Mouse (Mus musculus): ENCODE results near the gene Golgb1. TPM values are rescaled to one million over a fixed set of nuclear protein-coding genes. Genes with fewer than 3 reads are reported as not detected.

Gene Golgb1
- polyA plus RNA-seq, 1 experiment from 2014 or later, result 123 TPM

DNA sequence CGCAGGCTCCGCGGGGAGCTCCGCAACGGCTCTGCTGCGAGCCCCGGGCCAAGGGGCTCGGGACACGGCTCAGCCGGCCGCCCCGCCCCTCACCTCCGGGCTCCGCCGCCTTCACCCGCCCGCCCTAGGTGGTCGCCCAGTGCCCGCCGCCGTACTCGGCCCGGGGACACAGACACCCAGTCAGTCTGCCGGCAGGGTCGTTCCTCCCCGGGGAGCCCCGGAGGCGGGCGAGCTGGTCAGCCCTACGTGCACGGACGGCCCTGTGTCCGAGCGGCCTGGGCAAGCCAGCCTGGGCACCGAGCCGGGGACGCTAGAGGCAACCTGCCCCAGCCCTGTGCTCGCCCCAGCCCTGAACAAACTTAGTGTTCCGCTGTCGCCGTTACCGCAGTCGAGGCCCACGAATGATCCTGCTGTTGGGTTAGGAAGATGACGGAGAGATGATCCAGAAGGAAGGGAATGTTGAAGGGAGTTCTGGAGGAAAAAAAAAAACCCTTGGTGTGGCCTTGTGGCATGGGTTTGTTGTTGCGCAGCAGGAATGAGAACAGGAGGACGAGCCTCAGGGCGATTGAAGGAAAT, 424 bp downstream of the Golgb1 start:
- H3K36me3 ChIP-seq (ENCODE audit: control insufficient read depth, insufficient read depth, low read length), result peaks cover 9% of the 10 kb centered on the region
- peaks cover 5% of the 10 kb centered on the region; the same call in 1 of the 2 replicates for H3K4me1 ChIP-seq (ENCODE audit: control insufficient read depth, insufficient read depth, low read length)
- peak overlapping the region; percentile 91 for H3K4me3 ChIP-seq (ENCODE audit: low read depth, low read length)
- H3K4me2 ChIP-seq (replicated peaks; ENCODE audit: low read depth, low read length), result peak overlapping the region; percentile 52
- ATAC-seq (ENCODE audit: insufficient number of reproducible peaks, insufficient read depth, low FRiP score, low read depth), result no peak
- H3K27ac ChIP-seq (ENCODE audit: low read length), result peak overlapping the region; percentile 64
- peak overlapping the region; percentile 71 for H3K9ac ChIP-seq (replicated peaks; ENCODE audit: low read depth, low read length)
- no peaks in the 10 kb centered on the region for H3K27me3 ChIP-seq (ENCODE audit: control insufficient read depth, insufficient read depth, low read length)
- WGBS, result under 1% methylated on average over 48 of the region's 48 CpGs
- no peaks in the 10 kb centered on the region for H3K9me3 ChIP-seq (ENCODE audit: control insufficient read depth, low read depth, low read length)

DNA sequence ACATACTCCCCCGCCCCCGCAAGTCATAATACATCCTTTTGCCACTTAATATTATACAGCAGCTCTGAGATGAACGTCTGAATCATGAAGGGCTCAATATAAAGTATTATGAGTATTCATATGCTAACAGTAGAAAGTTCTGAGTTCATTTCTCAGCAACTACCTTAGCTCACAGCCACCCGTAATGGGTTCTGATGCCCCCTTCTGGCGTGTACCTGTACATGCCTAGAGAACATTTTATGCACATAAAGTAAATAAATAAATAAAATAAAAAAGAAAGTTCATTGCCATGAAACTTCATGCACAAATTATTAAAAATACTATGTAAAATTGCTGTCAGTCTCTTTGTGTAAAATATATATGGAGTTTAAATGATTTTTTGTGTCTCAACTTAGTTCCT, 2.4 kb downstream of the Golgb1 start:
- no peak overlapping the region for H3K27ac ChIP-seq (ENCODE audit: low read length)
- H3K9ac ChIP-seq (replicated peaks; ENCODE audit: low read depth, low read length), result no peak overlapping the region
- no peaks in the 10 kb centered on the region for H3K9me3 ChIP-seq (ENCODE audit: control insufficient read depth, low read depth, low read length)
- H3K4me3 ChIP-seq (ENCODE audit: low read depth, low read length), result no peak overlapping the region
- peaks cover 4% of the 10 kb centered on the region for H3K36me3 ChIP-seq (ENCODE audit: control insufficient read depth, insufficient read depth, low read length)
- H3K4me2 ChIP-seq (replicated peaks; ENCODE audit: low read depth, low read length), result no peak overlapping the region
- peaks cover 5% of the 10 kb centered on the region; the same call in 1 of the 2 replicates for H3K4me1 ChIP-seq (ENCODE audit: control insufficient read depth, insufficient read depth, low read length)
- WGBS, result 76% methylated on average over 5 of the region's 5 CpGs
- no peak for ATAC-seq (ENCODE audit: insufficient number of reproducible peaks, insufficient read depth, low FRiP score, low read depth)
- H3K27me3 ChIP-seq (ENCODE audit: control insufficient read depth, insufficient read depth, low read length), result no peaks in the 10 kb centered on the region

DNA sequence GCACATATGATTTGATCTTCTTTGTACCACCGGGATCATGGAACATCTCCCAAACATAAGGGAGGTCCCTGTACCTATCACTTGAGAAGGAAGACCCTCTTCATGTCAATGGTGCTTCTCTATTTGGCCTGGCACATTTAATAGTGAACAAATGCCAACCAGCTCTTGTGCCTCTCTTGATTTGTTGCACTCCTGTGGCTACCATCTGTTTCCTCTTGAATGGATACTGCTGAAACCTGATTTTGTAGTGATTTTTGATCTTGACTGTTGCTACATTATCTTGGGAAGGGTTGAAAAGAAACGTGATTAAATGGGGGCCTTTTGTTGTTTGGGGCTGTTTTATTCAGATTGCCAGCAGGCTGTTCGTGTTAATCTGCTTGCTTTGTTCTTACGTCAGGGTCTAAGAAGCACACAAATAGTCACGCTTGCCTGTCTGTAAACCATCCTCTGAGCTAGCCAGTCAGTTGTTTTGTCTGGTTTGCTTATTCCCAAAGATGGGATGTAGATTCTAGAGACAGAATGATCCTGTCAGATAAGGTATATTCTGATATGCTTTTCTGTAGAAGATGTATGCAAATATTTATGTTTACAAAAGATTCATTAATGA, 7.9 kb downstream of the Golgb1 start:
- Histone ChIP-seq H3K27me3 (ENCODE audit: control insufficient read depth, insufficient read depth, low read length) (no peaks in the 10 kb centered on the region), H3K9ac (replicated peaks; ENCODE audit: low read depth, low read length) (no peak overlapping the region), H3K9me3 (ENCODE audit: control insufficient read depth, low read depth, low read length) (no peaks in the 10 kb centered on the region), H3K36me3 (ENCODE audit: control insufficient read depth, insufficient read depth, low read length) (peaks cover 17% of the 10 kb centered on the region), H3K4me2 (replicated peaks; ENCODE audit: low read depth, low read length) (no peak overlapping the region), H3K27ac (ENCODE audit: low read length) (no peak overlapping the region), H3K4me3 (ENCODE audit: low read depth, low read length) (no peak overlapping the region), H3K4me1 (ENCODE audit: control insufficient read depth, insufficient read depth, low read length) (no peaks in the 10 kb centered on the region)
- no peak for ATAC-seq (ENCODE audit: insufficient number of reproducible peaks, insufficient read depth, low FRiP score, low read depth)
- WGBS, result 75% methylated on average over 5 of the region's 5 CpGs

DNA sequence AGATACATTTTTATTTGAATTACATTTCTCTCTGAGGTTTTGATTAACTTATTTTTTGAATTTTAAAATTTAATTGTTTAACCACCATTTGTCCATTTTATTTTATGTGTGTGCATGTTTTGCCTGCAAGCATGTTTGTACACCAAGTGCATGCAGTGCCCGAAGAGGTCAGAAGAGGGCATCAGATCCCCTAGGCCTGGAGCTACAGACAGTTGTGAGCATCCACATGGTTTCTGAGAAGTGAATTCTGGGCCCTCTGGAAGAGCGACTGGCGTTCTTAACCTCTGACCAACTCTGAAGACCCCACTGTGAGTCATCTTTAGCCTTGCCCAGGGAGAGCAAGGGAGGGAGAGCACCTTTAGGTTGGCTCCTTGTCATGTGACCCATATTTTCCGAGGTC, 9.9 kb downstream of the Golgb1 start:
- whole genome bisulfite sequencing, result 85% methylated on average over 4 of the region's 4 CpGs
- no peak for ATAC-seq (ENCODE audit: insufficient number of reproducible peaks, insufficient read depth, low FRiP score, low read depth)

DNA sequence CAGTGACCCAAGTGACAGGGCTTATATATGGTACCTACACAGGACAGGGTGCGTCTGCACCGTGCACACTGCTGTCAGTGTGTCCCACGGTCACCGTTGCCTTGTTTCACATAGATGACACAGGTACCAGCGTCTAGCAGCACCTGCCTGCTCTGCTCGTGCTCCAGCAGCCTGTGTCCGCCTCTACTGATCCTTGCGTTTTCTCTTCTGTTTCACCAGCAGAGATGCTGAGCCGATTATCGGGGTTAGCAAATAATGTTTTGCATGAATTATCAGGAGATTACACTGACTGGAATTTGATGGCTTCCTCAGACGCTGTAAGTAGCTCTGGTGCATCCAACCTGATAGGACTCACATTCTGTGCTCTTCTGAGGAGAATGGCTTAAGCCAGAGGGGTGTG, 11.0 kb downstream of the Golgb1 start:
- Histone ChIP-seq H3K9ac (replicated peaks; ENCODE audit: low read depth, low read length) (no peak overlapping the region), H3K4me2 (replicated peaks; ENCODE audit: low read depth, low read length) (no peak overlapping the region), H3K27me3 (ENCODE audit: control insufficient read depth, insufficient read depth, low read length) (no peaks in the 10 kb centered on the region), H3K36me3 (ENCODE audit: control insufficient read depth, insufficient read depth, low read length) (peaks cover 32% of the 10 kb centered on the region), H3K27ac (ENCODE audit: low read length) (no peak overlapping the region), H3K4me3 (ENCODE audit: low read depth, low read length) (no peak overlapping the region), H3K9me3 (ENCODE audit: control insufficient read depth, low read depth, low read length) (no peaks in the 10 kb centered on the region), H3K4me1 (ENCODE audit: control insufficient read depth, insufficient read depth, low read length) (no peaks in the 10 kb centered on the region)
- ATAC-seq (ENCODE audit: insufficient number of reproducible peaks, insufficient read depth, low FRiP score, low read depth), result no peak
- WGBS, result 96% methylated on average over 11 of the region's 11 CpGs

More for the DNA sequence above, 9.9 kb downstream of the Golgb1 start:
- Histone ChIP-seq H3K4me1 (ENCODE audit: control insufficient read depth, insufficient read depth, low read length) (no peaks in the 10 kb centered on the region), H3K9ac (replicated peaks; ENCODE audit: low read depth, low read length) (no peak overlapping the region), H3K4me3 (ENCODE audit: low read depth, low read length) (no peak overlapping the region), H3K36me3 (ENCODE audit: control insufficient read depth, insufficient read depth, low read length) (peaks cover 25% of the 10 kb centered on the region), H3K4me2 (replicated peaks; ENCODE audit: low read depth, low read length) (no peak overlapping the region), H3K9me3 (ENCODE audit: control insufficient read depth, low read depth, low read length) (no peaks in the 10 kb centered on the region), H3K27ac (ENCODE audit: low read length) (no peak overlapping the region), H3K27me3 (ENCODE audit: control insufficient read depth, insufficient read depth, low read length) (no peaks in the 10 kb centered on the region)

DNA sequence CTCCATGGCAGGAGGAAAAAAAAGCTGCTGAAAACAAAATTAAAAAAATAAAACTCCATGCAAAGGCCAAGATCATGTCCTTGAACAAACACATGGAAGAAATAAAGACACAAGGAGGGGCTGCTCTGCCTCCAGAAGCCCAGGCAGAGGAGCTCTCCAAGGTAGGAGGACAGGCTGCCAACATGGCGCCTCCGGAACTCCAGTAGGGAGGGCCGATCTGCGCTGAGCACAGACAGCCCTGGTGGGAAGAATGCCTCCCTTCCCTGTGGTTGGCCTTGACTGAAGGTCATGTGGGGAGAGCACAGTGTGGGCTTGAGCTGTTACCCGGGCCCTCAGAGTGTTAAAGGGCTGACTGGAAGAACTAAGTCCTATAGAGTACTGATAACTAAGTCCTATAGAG, 12.6 kb downstream of the Golgb1 start:
- Histone ChIP-seq H3K9ac (replicated peaks; ENCODE audit: low read depth, low read length) (no peak overlapping the region), H3K36me3 (ENCODE audit: control insufficient read depth, insufficient read depth, low read length) (peaks cover 46% of the 10 kb centered on the region), H3K27me3 (ENCODE audit: control insufficient read depth, insufficient read depth, low read length) (no peaks in the 10 kb centered on the region), H3K4me2 (replicated peaks; ENCODE audit: low read depth, low read length) (no peak overlapping the region), H3K4me3 (ENCODE audit: low read depth, low read length) (no peak overlapping the region), H3K27ac (ENCODE audit: low read length) (no peak overlapping the region), H3K9me3 (ENCODE audit: control insufficient read depth, low read depth, low read length) (no peaks in the 10 kb centered on the region), H3K4me1 (ENCODE audit: control insufficient read depth, insufficient read depth, low read length) (no peaks in the 10 kb centered on the region)
- ATAC-seq (ENCODE audit: insufficient number of reproducible peaks, insufficient read depth, low FRiP score, low read depth), result no peak
- WGBS, result 79% methylated on average over 5 of the region's 5 CpGs

DNA sequence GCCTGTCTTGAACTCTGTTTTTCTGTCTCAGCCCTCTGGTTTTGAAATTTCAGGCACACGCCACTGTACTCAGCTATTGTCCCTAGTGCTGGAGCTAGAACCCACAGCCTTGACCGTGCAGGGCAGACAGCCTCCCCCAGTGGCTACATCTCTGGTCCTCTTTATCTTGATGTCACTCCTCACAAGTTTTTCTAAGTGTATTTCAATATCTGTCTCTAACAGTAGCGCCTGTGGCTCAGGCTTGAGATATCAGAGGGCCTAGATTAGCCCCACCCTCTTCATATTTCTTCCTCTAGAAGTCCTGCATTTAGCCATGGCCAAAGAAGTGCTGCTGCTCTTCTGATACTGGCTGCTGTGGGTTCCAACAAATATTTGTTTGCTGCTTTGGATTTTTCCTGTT, 15.6 kb downstream of the Golgb1 start:
- WGBS, result 89% methylated on average over 3 of the region's 3 CpGs
- H3K36me3 ChIP-seq (ENCODE audit: control insufficient read depth, insufficient read depth, low read length), result peaks cover 61% of the 10 kb centered on the region

DNA sequence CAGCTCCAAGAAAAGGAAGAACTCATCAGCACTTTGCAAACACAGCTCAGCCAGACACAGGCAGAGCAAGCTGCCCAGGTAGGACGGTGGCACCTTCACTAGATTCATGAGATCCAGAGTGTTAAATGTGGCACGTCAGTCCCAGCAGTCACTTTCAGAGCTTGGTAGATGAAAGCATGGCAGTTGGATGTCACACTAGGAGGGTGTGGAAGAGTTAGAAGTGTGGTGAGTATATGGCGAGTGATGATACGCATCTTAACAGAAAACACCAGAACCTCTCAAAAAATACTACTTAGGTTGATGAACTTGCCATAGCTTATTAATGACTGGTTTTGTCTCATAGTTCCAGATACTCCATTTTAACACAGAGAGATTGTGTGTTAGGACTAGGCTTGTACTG, 16.5 kb downstream of the Golgb1 start:
- no peak overlapping the region for H3K27ac ChIP-seq (ENCODE audit: low read length)
- H3K36me3 ChIP-seq (ENCODE audit: control insufficient read depth, insufficient read depth, low read length), result peaks cover 63% of the 10 kb centered on the region
- no peak for ATAC-seq (ENCODE audit: insufficient number of reproducible peaks, insufficient read depth, low FRiP score, low read depth)
- no peak overlapping the region for H3K9ac ChIP-seq (replicated peaks; ENCODE audit: low read depth, low read length)
- 88% methylated on average over 4 of the region's 4 CpGs for WGBS
- no peak overlapping the region for H3K4me3 ChIP-seq (ENCODE audit: low read depth, low read length)
- H3K4me1 ChIP-seq (ENCODE audit: control insufficient read depth, insufficient read depth, low read length), result no peaks in the 10 kb centered on the region
- no peaks in the 10 kb centered on the region for H3K9me3 ChIP-seq (ENCODE audit: control insufficient read depth, low read depth, low read length)
- no peak overlapping the region for H3K4me2 ChIP-seq (replicated peaks; ENCODE audit: low read depth, low read length)
- H3K27me3 ChIP-seq (ENCODE audit: control insufficient read depth, insufficient read depth, low read length), result no peaks in the 10 kb centered on the region

More for the DNA sequence above, 15.6 kb downstream of the Golgb1 start:
- H3K4me3 ChIP-seq (ENCODE audit: low read depth, low read length), result no peak overlapping the region
- H3K4me1 ChIP-seq (ENCODE audit: control insufficient read depth, insufficient read depth, low read length), result no peaks in the 10 kb centered on the region
- H3K27ac ChIP-seq (ENCODE audit: low read length), result no peak overlapping the region
- H3K27me3 ChIP-seq (ENCODE audit: control insufficient read depth, insufficient read depth, low read length), result no peaks in the 10 kb centered on the region
- no peaks in the 10 kb centered on the region for H3K9me3 ChIP-seq (ENCODE audit: control insufficient read depth, low read depth, low read length)
- no peak overlapping the region for H3K9ac ChIP-seq (replicated peaks; ENCODE audit: low read depth, low read length)
- ATAC-seq (ENCODE audit: insufficient number of reproducible peaks, insufficient read depth, low FRiP score, low read depth), result peak; percentile 90; the same call in 1 of the 2 replicates
- H3K4me2 ChIP-seq (replicated peaks; ENCODE audit: low read depth, low read length), result no peak overlapping the region

DNA sequence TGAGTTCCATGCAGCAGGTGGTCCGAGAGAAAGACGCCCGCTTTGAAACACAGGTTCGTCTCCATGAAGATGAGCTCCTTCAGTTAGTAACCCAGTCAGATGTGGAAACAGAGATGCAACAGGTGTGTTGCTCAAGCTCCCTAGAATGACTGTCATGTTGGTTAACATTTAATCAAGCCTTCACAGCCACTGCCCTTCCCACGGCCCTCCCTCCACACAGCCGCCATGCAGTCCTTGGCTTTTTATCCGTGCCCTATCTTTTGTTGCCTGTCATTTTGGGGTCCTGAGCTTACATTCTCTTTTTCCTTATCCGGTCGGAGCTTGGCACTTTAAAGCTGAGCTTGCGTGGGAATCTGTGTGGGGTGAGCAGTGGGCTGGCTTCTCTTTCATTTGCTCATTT, 18.4 kb downstream of the Golgb1 start:
- H3K36me3 ChIP-seq (ENCODE audit: control insufficient read depth, insufficient read depth, low read length), result peaks cover 63% of the 10 kb centered on the region
- ATAC-seq (ENCODE audit: insufficient number of reproducible peaks, insufficient read depth, low FRiP score, low read depth), result no peak
- no peak overlapping the region for H3K27ac ChIP-seq (ENCODE audit: low read length)
- no peak overlapping the region for H3K9ac ChIP-seq (replicated peaks; ENCODE audit: low read depth, low read length)
- no peaks in the 10 kb centered on the region for H3K27me3 ChIP-seq (ENCODE audit: control insufficient read depth, insufficient read depth, low read length)
- H3K4me1 ChIP-seq (ENCODE audit: control insufficient read depth, insufficient read depth, low read length), result no peaks in the 10 kb centered on the region
- no peaks in the 10 kb centered on the region for H3K9me3 ChIP-seq (ENCODE audit: control insufficient read depth, low read depth, low read length)
- 88% methylated on average over 10 of the region's 10 CpGs for WGBS
- H3K4me3 ChIP-seq (ENCODE audit: low read depth, low read length), result no peak overlapping the region
- H3K4me2 ChIP-seq (replicated peaks; ENCODE audit: low read depth, low read length), result no peak overlapping the region

Measured in stomach, embryonic 14.5 days (tissue).